Mouse (Mus musculus) urinary bladder, postnatal 25 days (tissue): ENCODE measurements around the gene Olfr543.
"Not testable (repeated sequence)": the region's sequence is repeated elsewhere in the genome, so short reads cannot be mapped to it uniquely, and the experiment has no call there.

ENCODE experiments used
- DNase-seq: peaks from one replicate; pipeline ENCODE4 v3.0.0; 2022; ENCODE audit warnings: low spot score

The Olfr543 gene

DNA sequence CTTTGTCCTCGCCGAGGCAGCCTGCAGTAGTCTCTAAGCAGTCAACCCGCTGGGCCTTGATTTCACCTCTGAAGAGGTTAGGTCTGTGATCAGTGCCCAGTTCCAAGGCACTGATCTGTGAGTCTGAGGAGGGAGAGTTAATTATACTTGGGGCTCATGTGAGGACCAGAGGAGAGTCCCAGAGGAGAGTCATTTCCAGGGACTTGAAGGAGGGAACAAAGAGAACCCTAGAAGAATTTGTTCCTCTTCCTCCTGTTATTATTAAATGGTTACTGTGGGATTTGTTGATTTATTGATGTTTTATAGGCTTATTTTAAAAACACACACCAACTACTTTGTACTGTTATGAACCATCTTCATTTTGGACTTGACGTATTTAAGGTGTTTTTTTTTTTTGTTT, at the start of gene Olfr543:
Olfr543 (minus strand) TSS at position 101 of the 400 bp plus-strand sequence.
- no peak for DNase-seq

DNA sequence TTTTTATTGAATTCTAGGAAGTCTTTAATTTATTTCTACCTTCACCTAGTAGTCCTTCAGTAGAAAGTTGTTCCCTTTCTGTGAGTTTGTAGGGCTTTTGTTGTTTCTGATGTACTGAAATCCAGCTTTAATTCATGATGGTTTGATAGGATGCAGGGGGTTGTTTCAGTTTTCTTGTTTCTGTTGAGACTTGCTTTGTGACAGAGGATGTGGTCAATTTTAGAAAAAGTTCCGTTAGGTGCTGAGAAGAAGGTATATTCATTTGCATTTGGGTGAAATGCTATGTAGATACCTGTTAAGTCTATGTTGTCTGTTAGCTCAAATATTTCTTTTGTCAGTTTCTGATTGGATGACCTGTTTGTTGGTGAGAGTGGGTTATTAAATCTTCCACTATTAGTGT, 47.6 kb upstream of the Olfr543 start:
- no peak for DNase-seq

DNA sequence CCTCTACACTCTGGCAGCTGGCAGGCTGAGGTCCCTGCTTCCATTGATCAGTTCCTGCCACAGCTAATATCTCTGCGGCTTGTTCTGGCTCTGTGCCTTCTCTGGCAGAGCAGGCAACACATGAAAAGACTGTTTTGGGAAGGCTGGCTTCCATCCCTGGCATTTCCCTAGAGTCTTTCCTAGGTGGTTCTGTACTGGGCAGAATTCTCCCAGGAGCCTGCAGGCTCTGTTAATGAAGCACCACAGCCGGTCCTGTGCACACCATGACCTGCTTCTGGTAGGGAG, 35.5 kb upstream of the Olfr543 start:
- DNase-seq = no peak

GRCm38 (mm10) chr7:102516261-102517050, 35.0 kb upstream of the Olfr543 start:
- DNase-seq = no peak

DNA sequence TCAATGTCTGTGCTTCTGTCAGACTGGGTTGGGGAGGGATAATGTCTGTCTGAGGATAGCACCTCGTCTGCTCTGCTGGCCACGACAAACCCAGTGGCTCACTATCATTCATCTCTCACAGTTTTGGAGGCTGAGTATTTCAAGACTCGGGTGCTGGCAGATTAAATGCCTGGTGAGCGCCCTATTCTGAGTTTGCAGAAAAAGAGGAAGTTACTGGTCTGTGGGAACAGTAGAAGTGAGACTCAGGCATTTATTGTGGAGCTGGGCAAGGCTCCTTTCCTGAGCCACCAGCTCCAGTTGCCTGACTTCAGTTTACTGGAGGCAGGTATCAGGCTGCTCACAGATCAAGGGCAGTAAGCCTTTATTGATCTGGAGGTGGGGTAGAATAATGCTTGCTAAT, 32.7 kb upstream of the Olfr543 start:
- DNase-seq = no peak

GRCm38 (mm10) chr7:102512814-102513435, 31.4 kb upstream of the Olfr543 start:
- peak; percentile 95 for DNase-seq

DNA sequence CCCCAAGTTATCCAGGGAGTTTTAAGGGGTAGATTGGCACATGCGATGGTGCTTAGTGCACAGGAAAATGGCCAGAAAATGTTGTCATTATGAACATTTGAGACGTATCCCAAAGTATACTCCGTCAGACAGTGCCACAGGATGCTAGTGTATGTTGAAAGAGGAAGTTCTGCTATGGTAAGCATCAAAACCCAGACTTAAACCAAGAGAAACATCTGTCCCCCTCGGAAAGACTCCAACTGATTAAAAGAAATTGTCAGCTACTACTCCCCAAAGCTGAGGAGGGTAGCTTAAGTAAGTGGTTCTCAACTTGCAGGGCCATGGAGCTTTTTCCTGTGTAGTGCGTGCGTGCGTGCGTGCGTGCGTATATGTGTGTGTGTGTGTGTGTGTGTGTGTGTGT, 30.4 kb upstream of the Olfr543 start:
- DNase-seq = no peak

- no peak for DNase-seq
Measured at GRCm38 (mm10) chr7:102509726-102510125, 28.2 kb upstream of the Olfr543 start.

- no peak for DNase-seq
Measured at GRCm38 (mm10) chr7:102508666-102509065, 27.2 kb upstream of the Olfr543 start.

DNA sequence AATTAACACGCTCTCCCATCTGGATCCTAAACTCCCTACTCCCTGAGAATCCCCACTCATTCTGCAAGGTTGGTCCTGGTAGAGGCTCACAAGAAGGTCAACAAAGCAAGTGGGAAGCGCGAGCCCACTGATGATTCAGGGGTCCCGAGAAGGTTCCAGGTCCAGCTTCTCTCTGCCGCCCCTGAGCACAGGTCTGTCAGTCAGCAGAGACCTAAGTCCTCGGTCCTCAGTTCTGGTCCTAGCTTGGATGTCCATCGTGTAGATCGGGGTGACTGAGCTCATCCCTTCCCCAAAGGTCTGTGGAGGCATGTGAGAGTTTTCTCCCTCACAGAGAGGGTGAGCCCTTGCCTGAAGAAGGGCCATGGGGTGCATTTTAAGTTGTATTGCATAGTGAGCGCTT, 26.6 kb upstream of the Olfr543 start:
- no peak for DNase-seq

- peak; percentile 54 for DNase-seq
Measured at GRCm38 (mm10) chr7:102506848-102507247, 25.4 kb upstream of the Olfr543 start.

- DNase-seq = no peak
Measured at GRCm38 (mm10) chr7:102501986-102502385, 20.5 kb upstream of the Olfr543 start.

- DNase-seq = no peak
Measured at GRCm38 (mm10) chr7:102499473-102499872, 18.0 kb upstream of the Olfr543 start, which contains the start of gene Olfr545. Gene Olfr545, minus strand, starts transcription at chr7:102499573.

- not testable (repeated sequence) for DNase-seq
Measured at GRCm38 (mm10) chr7:102494416-102494815, 12.9 kb upstream of the Olfr543 start.

- DNase-seq = no peak
Measured at GRCm38 (mm10) chr7:102488161-102488560, 6.7 kb upstream of the Olfr543 start, which contains the start of gene Olfr544. Gene Olfr544, minus strand, starts transcription at chr7:102488313.

GRCm38 (mm10) chr7:102486105-102486504, 4.6 kb upstream of the Olfr543 start:
- DNase-seq = no peak

DNA sequence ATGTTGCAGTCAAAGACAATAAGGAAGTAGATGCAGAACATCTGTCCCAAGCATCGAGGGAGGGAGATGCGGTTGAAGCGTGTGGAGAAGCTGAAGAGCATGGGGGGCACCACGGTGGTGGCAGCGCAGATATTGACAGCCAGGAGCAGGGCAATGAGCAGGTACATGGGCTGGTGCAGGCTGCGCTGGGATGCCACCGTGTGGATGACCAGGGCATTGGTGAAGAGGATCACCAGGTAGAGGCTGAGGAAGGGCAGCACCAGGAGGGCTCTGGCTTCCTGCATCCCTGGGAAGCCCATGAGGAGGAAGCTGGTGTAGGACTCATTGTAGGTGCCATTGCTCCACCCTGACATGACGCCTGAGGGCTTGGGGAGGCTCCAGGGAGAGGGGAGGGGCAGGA, 3.3 kb upstream of the Olfr543 start:
- not testable (repeated sequence) for DNase-seq

- DNase-seq = no peak
Measured at GRCm38 (mm10) chr7:102483665-102484064, 2.2 kb upstream of the Olfr543 start.

- DNase-seq = no peak
Measured at GRCm38 (mm10) chr7:102480821-102481220, 658 bp downstream of the Olfr543 start.

GRCm38 (mm10) chr7:102479368-102480078, 2.0 kb downstream of the Olfr543 start:
- no peak for DNase-seq

- DNase-seq = no peak
Measured at GRCm38 (mm10) chr7:102478926-102479325, 2.6 kb downstream of the Olfr543 start.

DNA sequence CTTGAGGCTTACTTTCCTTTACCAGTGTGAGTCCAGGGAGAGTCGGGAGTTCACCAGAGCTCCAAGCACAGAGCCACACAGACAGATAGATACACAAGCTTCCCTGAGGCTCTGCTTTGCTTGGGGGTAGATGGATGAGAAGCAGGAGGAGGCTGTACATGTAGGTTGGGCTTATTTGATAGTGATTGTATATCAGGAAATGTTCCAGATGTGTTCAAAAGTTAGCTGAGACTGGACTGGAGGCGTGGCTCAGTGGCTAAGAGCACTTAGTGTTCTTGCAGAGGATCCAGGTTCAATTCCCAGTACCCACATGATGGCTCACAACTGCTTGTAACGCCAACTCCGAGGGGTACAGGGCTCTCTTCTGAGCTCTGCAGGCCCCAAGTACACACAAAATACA, 3.1 kb downstream of the Olfr543 start:
- no peak for DNase-seq

DNA sequence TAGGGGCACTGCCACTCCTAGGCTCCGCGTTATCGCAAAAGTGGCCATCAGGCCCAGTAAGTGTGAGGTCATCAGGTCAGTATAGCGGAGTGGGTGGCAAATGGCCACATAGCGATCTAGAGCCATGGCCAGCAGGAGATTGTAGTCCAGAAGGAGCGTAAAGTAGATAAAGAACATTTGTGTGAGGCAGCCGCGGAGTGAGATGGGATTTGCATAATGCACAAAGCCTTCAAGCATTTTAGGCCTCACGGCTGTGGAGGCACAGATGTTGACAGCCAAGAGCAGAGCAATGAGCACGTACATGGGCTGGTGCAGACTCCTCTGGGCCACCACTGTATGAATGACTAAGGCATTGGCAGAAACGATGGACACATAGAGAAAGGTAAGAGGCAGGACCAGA, 4.1 kb downstream of the Olfr543 start:
- no peak for DNase-seq
